Mouse (Mus musculus): Measurements from ENCODE around the gene Zfp36. TPM values are rescaled to one million over a fixed set of nuclear protein-coding genes. Genes with fewer than 3 reads are reported as not detected.

The Zfp36 gene
- 7.4 and 7.5 TPM in 2 replicates for polyA plus RNA-seq (2016; fragmentation: Nextera tagmentation; extraction: Ambion mirVana)

DNA sequence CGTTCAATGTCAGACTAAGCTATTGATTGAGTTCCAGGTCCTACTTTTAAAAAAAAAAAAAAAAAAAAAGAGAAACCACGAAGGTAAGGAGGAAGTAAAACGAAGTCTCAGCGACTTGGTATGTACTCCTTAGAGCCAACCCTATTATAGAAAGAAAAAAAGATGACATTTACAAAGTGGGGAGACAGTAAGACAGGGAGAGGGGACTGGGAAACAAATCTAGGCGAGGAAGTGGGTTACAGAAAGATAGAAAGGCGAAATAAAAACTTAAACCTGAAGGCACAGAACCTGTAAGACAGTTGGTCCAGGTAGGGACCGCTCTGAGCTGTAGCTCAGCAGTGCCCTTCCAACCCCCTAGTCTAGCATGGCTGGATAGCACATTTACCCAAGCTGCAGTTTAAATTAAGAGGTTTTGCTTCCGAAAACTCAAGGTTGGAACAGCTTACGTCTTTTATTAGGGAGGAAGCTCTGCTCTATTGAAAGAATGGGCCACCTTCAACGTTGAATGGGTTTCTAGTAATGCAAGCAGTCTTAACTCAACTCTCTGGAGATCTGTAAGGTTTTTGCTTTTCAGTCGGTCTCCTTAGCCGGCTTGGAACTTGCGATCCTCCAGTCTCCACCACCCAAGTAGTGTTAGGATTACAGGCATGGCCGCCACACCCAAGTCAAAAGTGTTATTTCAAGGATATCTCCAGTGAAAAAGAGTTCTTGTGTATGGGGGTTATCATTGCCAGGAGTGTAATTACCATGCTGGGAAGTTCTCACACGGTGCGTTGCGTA is at the start of gene Zfp36:
Zfp36 (minus strand) TSS at position 17 of the 780 bp plus-strand sequence.
- peak within 1 kb of the TSS; percentile 83 for H3K9ac ChIP-seq
- peak within 1 kb of the TSS; percentile 92 for H3K27ac ChIP-seq
- H3K4me2 ChIP-seq, result peak within 1 kb of the TSS; percentile 92
- H3K27me3 ChIP-seq (replicated peaks), result no peaks in the 10 kb centered on the region
- H3K4me3 ChIP-seq, result peak within 1 kb of the TSS; percentile 69
- peaks cover 90% of the 10 kb centered on the region for H3K4me1 ChIP-seq
- 28% methylated on average over 17 of the region's 17 CpGs for WGBS (ENCODE audit: insufficient replicate concordance)
- no peaks in the 10 kb centered on the region for H3K9me3 ChIP-seq (replicated peaks)
- peaks cover 9% of the 10 kb centered on the region for H3K36me3 ChIP-seq
- ATAC-seq, result no peak

DNA sequence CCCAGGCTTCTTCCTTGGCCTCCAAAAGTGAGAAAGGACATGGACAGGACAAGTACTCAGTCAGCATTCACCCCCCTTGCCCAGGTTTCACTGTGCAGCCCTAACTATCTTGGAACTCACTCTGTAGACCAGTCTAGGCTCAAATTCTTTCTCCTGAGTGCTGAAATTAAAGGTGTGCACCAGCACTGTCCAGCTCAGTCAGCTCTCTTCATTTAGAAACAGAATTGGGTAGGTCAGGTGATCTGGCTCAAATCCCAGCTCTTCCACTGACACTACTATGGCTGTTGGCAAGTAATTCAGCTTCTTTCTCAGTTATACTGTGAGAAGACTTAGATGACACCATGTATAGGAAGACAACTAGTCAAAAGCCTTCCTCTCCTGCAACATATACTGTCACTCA is 47.7 kb upstream of the Zfp36 start:
- Histone ChIP-seq H3K9me3 (replicated peaks) (no peaks in the 10 kb centered on the region), H3K36me3 (peaks cover 58% of the 10 kb centered on the region), H3K27me3 (replicated peaks) (no peaks in the 10 kb centered on the region), H3K4me2 (no peak overlapping the region), H3K9ac (no peak overlapping the region), H3K4me3 (no peak overlapping the region), H3K27ac (0 out of 2 replicates have a peak overlapping the region, but pooled peaks have one; percentile 40), H3K4me1 (peaks cover 37% of the 10 kb centered on the region)
- ATAC-seq, result no peak

DNA sequence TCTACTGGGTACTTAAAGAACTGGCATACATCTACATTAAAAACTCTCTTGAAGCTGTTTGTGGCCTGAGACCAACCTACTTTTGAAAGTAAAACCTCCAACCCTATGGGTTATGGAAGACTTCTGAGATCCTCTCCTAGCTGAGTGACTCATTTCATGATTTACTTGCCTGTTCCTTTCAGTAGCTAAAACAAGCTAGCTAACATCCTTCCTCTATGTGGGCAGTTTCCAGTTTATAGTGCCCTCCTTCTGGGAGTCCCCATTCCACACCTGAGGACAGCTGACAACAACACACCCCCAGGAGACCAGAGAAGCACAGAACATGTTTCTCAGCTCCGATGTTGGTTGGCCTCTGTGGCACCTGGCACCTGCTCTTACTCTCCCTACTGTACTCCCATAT is 43.0 kb upstream of the Zfp36 start:
- H3K36me3 ChIP-seq, result peaks cover 80% of the 10 kb centered on the region
- ATAC-seq, result no peak
- WGBS (ENCODE audit: insufficient replicate concordance), result 79% methylated on average over 1 of the region's 1 CpGs

DNA sequence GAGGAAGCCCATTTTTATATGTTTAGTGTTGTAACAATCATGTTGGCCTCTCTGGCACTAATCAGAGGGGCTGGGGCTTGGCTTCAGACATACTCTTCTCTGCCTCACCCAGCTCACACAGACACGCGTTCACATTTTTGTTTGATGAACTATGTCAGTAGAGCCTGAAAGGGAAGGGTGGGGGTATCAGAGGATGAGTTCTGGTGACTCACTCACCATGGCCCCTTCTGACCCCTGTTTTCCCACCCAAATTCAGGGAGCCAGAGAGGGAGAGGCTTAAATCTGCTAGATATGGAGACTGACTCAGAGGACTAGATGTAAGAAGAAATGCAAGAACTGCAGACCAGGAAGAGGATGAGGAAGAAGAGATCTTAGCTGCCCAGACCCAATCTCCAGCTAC is 39.4 kb upstream of the Zfp36 start:
- H3K9me3 ChIP-seq (replicated peaks), result no peaks in the 10 kb centered on the region
- peaks cover 97% of the 10 kb centered on the region for H3K36me3 ChIP-seq
- 91% methylated on average over 2 of the region's 2 CpGs for WGBS (ENCODE audit: insufficient replicate concordance)
- no peak overlapping the region for H3K9ac ChIP-seq
- no peak overlapping the region for H3K27ac ChIP-seq
- no peaks in the 10 kb centered on the region for H3K4me1 ChIP-seq
- no peak for ATAC-seq
- H3K4me3 ChIP-seq, result no peak overlapping the region
- H3K27me3 ChIP-seq (replicated peaks), result no peaks in the 10 kb centered on the region
- no peak overlapping the region for H3K4me2 ChIP-seq

More for the DNA sequence above, 43.0 kb upstream of the Zfp36 start:
- H3K4me2 ChIP-seq, result no peak overlapping the region
- no peak overlapping the region for H3K4me3 ChIP-seq
- no peak overlapping the region for H3K27ac ChIP-seq
- no peaks in the 10 kb centered on the region; the same call in 1 of the 2 replicates for H3K4me1 ChIP-seq
- no peaks in the 10 kb centered on the region for H3K27me3 ChIP-seq (replicated peaks)
- no peaks in the 10 kb centered on the region for H3K9me3 ChIP-seq (replicated peaks)
- no peak overlapping the region for H3K9ac ChIP-seq

- no peak for ATAC-seq
- 90% methylated on average over 8 of the region's 8 CpGs for WGBS (ENCODE audit: insufficient replicate concordance)
- no peaks in the 10 kb centered on the region for H3K9me3 ChIP-seq (replicated peaks)
- no peak overlapping the region for H3K4me2 ChIP-seq
- H3K36me3 ChIP-seq, result peaks cover 97% of the 10 kb centered on the region
- no peak overlapping the region for H3K4me3 ChIP-seq
- no peak overlapping the region for H3K27ac ChIP-seq
- H3K9ac ChIP-seq, result no peak overlapping the region
- H3K4me1 ChIP-seq, result no peaks in the 10 kb centered on the region
- no peaks in the 10 kb centered on the region for H3K27me3 ChIP-seq (replicated peaks)
These were observed 38.1 kb upstream of the Zfp36 start for GRCm38 (mm10) chr7:28418096-28418670.

DNA sequence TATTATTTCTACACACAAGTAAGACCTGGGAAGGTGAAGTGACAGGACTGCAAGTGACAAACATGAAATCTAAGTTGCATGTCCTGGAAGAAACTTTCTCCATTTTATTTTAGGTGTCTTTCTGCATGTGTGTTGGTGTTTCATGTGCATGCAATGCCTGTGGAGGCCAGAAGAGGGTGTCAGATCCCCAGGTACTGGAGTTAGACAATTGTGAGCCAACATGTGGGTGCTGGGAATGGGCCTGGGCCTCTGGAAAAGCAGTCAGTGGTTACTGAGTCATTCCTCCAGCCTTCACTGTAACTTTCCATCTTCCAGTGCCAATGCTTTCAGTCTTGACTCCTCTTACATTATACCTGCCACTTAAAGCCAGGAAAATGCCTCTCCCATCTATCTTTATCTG is 37.3 kb upstream of the Zfp36 start:
- no peaks in the 10 kb centered on the region for H3K9me3 ChIP-seq (replicated peaks)
- no peak overlapping the region for H3K9ac ChIP-seq
- no peak overlapping the region for H3K27ac ChIP-seq
- no peak overlapping the region for H3K4me3 ChIP-seq
- no peaks in the 10 kb centered on the region for H3K4me1 ChIP-seq
- no peak for ATAC-seq
- H3K4me2 ChIP-seq, result no peak overlapping the region
- H3K36me3 ChIP-seq, result peaks cover 97% of the 10 kb centered on the region
- no peaks in the 10 kb centered on the region for H3K27me3 ChIP-seq (replicated peaks)

- 0 out of 2 replicates have a peak, but pooled peaks cover 10% of the 10 kb centered on the region for H3K4me1 ChIP-seq
- no peak overlapping the region for H3K4me2 ChIP-seq
- no peaks in the 10 kb centered on the region for H3K27me3 ChIP-seq (replicated peaks)
- H3K9me3 ChIP-seq (replicated peaks), result no peaks in the 10 kb centered on the region
- peaks cover 93% of the 10 kb centered on the region for H3K36me3 ChIP-seq
- no peak overlapping the region for H3K27ac ChIP-seq
- WGBS (ENCODE audit: insufficient replicate concordance), result 69% methylated on average over 4 of the region's 4 CpGs
- no peak overlapping the region for H3K4me3 ChIP-seq
- no peak for ATAC-seq
- no peak overlapping the region for H3K9ac ChIP-seq
These were observed 32.8 kb upstream of the Zfp36 start for GRCm38 (mm10) chr7:28412826-28413225.

- Histone ChIP-seq H3K36me3 (peaks cover 93% of the 10 kb centered on the region), H3K9me3 (replicated peaks) (no peaks in the 10 kb centered on the region), H3K4me2 (no peak overlapping the region), H3K9ac (no peak overlapping the region), H3K27ac (no peak overlapping the region), H3K4me3 (no peak overlapping the region), H3K4me1 (0 out of 2 replicates have a peak, but pooled peaks cover 10% of the 10 kb centered on the region), H3K27me3 (replicated peaks) (no peaks in the 10 kb centered on the region)
- no peak for ATAC-seq
- 89% methylated on average over 3 of the region's 3 CpGs for WGBS (ENCODE audit: insufficient replicate concordance)
These were observed 30.9 kb upstream of the Zfp36 start for GRCm38 (mm10) chr7:28410841-28411475.

- H3K4me1 ChIP-seq, result peaks cover 8% of the 10 kb centered on the region
- no peaks in the 10 kb centered on the region for H3K9me3 ChIP-seq (replicated peaks)
- peaks cover 95% of the 10 kb centered on the region for H3K36me3 ChIP-seq
- no peak for ATAC-seq
- no peak overlapping the region for H3K4me2 ChIP-seq
- WGBS (ENCODE audit: insufficient replicate concordance), result 60% methylated on average over 3 of the region's 3 CpGs
- H3K9ac ChIP-seq, result no peak overlapping the region
- H3K4me3 ChIP-seq, result no peak overlapping the region
- no peaks in the 10 kb centered on the region for H3K27me3 ChIP-seq (replicated peaks)
- no peak overlapping the region for H3K27ac ChIP-seq
These were observed 21.9 kb upstream of the Zfp36 start for GRCm38 (mm10) chr7:28401942-28402341.

- H3K27ac ChIP-seq, result no peak overlapping the region
- 0 out of 2 replicates have a peak, but pooled peaks have one; percentile 16 for ATAC-seq
- H3K36me3 ChIP-seq, result peaks cover 95% of the 10 kb centered on the region
- no peak overlapping the region for H3K4me2 ChIP-seq
- no peaks in the 10 kb centered on the region for H3K9me3 ChIP-seq (replicated peaks)
- H3K4me1 ChIP-seq, result peaks cover 8% of the 10 kb centered on the region
- no peak overlapping the region for H3K9ac ChIP-seq
- no peak overlapping the region for H3K4me3 ChIP-seq
- 86% methylated on average over 1 of the region's 1 CpGs for WGBS (ENCODE audit: insufficient replicate concordance)
- no peaks in the 10 kb centered on the region for H3K27me3 ChIP-seq (replicated peaks)
These were observed 21.0 kb upstream of the Zfp36 start for GRCm38 (mm10) chr7:28401030-28401429.

DNA sequence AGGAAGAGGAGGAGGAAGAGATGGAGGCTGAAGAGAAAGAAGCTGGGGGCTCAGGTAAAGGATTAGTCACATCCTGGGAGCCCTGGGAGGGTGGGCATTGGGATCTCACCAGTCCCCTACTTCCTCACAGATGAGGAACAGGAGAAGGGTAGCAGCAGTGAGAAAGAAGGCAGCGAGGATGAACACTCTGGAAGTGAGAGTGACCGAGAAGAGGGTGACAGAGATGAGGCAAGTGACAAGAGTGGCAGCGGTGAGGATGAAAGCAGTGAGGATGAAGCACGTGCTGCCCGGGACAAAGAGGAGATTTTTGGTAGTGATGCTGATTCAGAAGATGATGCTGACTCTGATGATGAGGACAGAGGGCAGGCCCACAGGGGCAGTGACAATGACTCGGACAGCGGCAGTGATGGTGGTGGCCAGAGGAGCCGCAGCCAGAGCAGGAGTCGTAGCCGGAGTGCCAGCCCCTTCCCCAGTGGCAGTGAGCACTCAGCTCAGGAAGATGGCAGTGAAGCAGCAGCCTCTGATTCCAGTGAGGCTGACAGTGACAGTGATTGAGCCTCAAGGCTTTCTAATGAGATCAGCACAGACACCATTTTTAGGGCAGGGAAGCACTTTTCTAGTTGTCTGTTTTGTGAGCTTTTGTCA is 18.8 kb upstream of the Zfp36 start:
- no peaks in the 10 kb centered on the region for H3K9me3 ChIP-seq (replicated peaks)
- no peak overlapping the region for H3K27ac ChIP-seq
- WGBS (ENCODE audit: insufficient replicate concordance), result 87% methylated on average over 10 of the region's 10 CpGs
- H3K9ac ChIP-seq, result no peak overlapping the region
- no peak overlapping the region for H3K4me2 ChIP-seq
- H3K27me3 ChIP-seq (replicated peaks), result no peaks in the 10 kb centered on the region
- H3K36me3 ChIP-seq, result peaks cover 90% of the 10 kb centered on the region
- peaks cover 17% of the 10 kb centered on the region for H3K4me1 ChIP-seq
- no peak overlapping the region for H3K4me3 ChIP-seq
- ATAC-seq, result no peak

DNA sequence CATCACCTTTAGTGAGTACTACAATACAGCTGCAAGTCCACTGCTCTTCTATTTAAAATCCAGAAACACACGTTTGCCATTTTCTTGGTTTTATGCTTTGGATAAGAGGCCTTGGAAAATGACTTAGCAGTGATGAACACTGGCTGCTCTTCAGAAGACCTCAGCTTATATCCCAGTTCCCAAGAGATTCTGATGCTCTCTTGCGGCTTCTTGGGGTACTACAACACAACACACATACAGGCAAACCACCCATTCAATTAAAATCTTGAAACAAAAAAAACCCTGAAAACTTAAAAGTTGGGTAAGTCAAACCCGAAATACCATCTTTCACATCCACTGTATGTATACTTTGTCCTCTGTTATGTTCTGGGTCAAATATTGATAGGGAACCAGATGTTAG is 17.9 kb upstream of the Zfp36 start:
- H3K36me3 ChIP-seq, result peaks cover 82% of the 10 kb centered on the region
- H3K4me3 ChIP-seq, result no peak overlapping the region
- 59% methylated on average over 3 of the region's 3 CpGs for WGBS (ENCODE audit: insufficient replicate concordance)
- no peak for ATAC-seq
- H3K9me3 ChIP-seq (replicated peaks), result no peaks in the 10 kb centered on the region
- H3K4me2 ChIP-seq, result no peak overlapping the region
- no peaks in the 10 kb centered on the region for H3K27me3 ChIP-seq (replicated peaks)
- H3K9ac ChIP-seq, result no peak overlapping the region
- no peak overlapping the region for H3K27ac ChIP-seq
- peaks cover 23% of the 10 kb centered on the region for H3K4me1 ChIP-seq
